Mouse (Mus musculus): ENCODE results near the gene Sh3kbp1.

GRCm38 (mm10) chrX:159879455-159879854 lies 252.4 kb downstream of the Sh3kbp1 start:
- no peak for TF ChIP-seq POLR2A (IDR thresholded peaks at IDR 0.05; ENCODE audit: low read depth, low read length)
- no peak for TF ChIP-seq CTCF (IDR thresholded peaks at IDR 0.05; ENCODE audit: extremely low read depth, insufficient read depth, insufficient read length, insufficient replicate concordance)

Data from spleen, adult 2 months (tissue).